Mouse (Mus musculus): Measurements from ENCODE around the gene Fgfr2.

GRCm38 (mm10) chr7:130938005-130938404 lies 2185.1 kb downstream of the Fgfr2 start:
- TF ChIP-seq POLR2A (IDR thresholded peaks at IDR 0.05; ENCODE audit: insufficient read length, low read depth) (no peak), E2F4 (IDR thresholded peaks at IDR 0.05; ENCODE audit: insufficient read depth) (no peak), USF1 (IDR thresholded peaks at IDR 0.05; ENCODE audit: low read depth) (no peak), POLR2AphosphoS2 (IDR thresholded peaks at IDR 0.05; ENCODE audit: insufficient read length, low read depth) (no peak)
